9 mouse cellular contexts compared by ENCODE assay signal in the genomic region with DNA sequence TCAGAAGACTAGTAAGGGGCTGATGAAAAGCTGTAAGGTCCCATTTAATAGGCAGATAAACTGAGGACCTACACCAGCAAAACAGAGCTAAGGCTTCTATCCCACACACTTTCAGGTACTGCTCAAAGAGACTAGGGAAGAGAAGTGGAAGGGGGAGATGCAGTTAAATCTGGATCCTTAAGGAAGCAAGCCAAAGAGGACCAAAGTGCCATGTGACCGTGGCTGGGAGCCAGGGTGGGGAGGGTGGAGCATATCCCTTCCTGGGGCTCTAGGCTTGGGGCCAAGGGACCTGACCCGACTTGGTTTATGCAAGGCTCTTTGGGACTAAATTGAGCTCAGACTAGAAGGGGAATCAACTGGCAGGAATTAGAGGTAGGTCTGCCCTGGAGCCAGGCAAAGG. TPM values are rescaled to one million over a fixed set of nuclear protein-coding genes. Genes with fewer than 3 reads are reported as not detected.
DNase-seq lines count a peak whose midpoint lies in the region; ATAC-seq and TF ChIP-seq lines count a peak whose summit lies in the region.
"Had no signal": no experiment of that assay in that cellular context is flagged by ENCODE, and none has a peak within 500 bp of the region (broad histone marks: within the 10 kb centered on the region; RNA-seq: fewer than 3 reads in every experiment).

No protein-coding gene starts in this region.

- H3K79me2 ChIP-seq in MEL (ENCODE audit: control insufficient read depth, insufficient read depth, low read length, poor library complexity), result no peaks in the 10 kb centered on the region

- H3K4me3 ChIP-seq in MEL (ENCODE audit: control insufficient read depth in 1 of 2, insufficient read depth in 1 of 2, low read depth in 2 of 2, low read length in 2 of 2), result peak overlapping the region; percentile 66 to 83
- peak overlapping the region; percentile 74 for H3K4me3 ChIP-seq in bone marrow macrophage, adult 2 months (ENCODE audit: insufficient read depth, low read length)
- peak overlapping the region; percentile 55; the same call in 1 of the 2 replicates for H3K4me3 ChIP-seq in forebrain, postnatal 0 days (ENCODE audit: low read depth, low read length)
- H3K4me3 ChIP-seq in hindbrain, embryonic 12.5 days, result no peak overlapping the region
- H3K4me3 ChIP-seq in limb, embryonic 14.5 days (replicated peaks; ENCODE audit: low read length), result no peak overlapping the region
- no peak overlapping the region for H3K4me3 ChIP-seq in neural tube, embryonic 14.5 days (ENCODE audit: low read depth, low read length)

- H3K4me1 ChIP-seq in MEL (ENCODE audit: control insufficient read depth in 1 of 2, insufficient read depth in 2 of 2, low read length in 2 of 2), result peaks cover 4 to 18% of the 10 kb centered on the region in 2 experiments
- H3K4me1 ChIP-seq in bone marrow macrophage, adult 2 months (ENCODE audit: control insufficient read depth, insufficient read depth, low read length), result peaks cover 31% of the 10 kb centered on the region
- H3K4me1 ChIP-seq in forebrain, postnatal 0 days (ENCODE audit: insufficient read depth), result peaks cover 22% of the 10 kb centered on the region; the same call in 1 of the 2 replicates
- H3K4me1 ChIP-seq in hindbrain, embryonic 12.5 days, result peaks cover 25% of the 10 kb centered on the region
- peaks cover 15% of the 10 kb centered on the region for H3K4me1 ChIP-seq in limb, embryonic 14.5 days (ENCODE audit: control insufficient read depth, insufficient read depth, low read length)
- peaks cover 12% of the 10 kb centered on the region; the same call in 1 of the 2 replicates for H3K4me1 ChIP-seq in neural tube, embryonic 14.5 days (ENCODE audit: control insufficient read depth, insufficient read depth, low read length)

- no peak for TF ChIP-seq POLR2A in MEL (IDR thresholded peaks at IDR 0.05; ENCODE audit: control insufficient read depth in 1 of 2, insufficient read depth in 1 of 2, low read depth in 1 of 2, low read length in 2 of 2, poor library complexity in 1 of 2)
- TF ChIP-seq POLR2A in bone marrow macrophage, adult 2 months (IDR thresholded peaks at IDR 0.05; ENCODE audit: borderline replicate concordance, low read depth, low read length), result no peak
- no peak for TF ChIP-seq POLR2A in limb, embryonic 14.5 days (IDR thresholded peaks at IDR 0.05; ENCODE audit: borderline replicate concordance, extremely low read depth, insufficient read depth, insufficient read length)

- H3K27me3 ChIP-seq in MEL (ENCODE audit: control insufficient read depth in 1 of 2, insufficient read depth in 2 of 2, low read length in 2 of 2), result no peaks in the 10 kb centered on the region
- H3K27me3 ChIP-seq in forebrain, postnatal 0 days (ENCODE audit: insufficient read depth, low read length), result no peaks in the 10 kb centered on the region
- H3K27me3 ChIP-seq in hindbrain, embryonic 12.5 days, result no peaks in the 10 kb centered on the region
- H3K27me3 ChIP-seq in limb, embryonic 14.5 days (ENCODE audit: control insufficient read depth, insufficient read depth, low read length), result no peaks in the 10 kb centered on the region
- no peaks in the 10 kb centered on the region for H3K27me3 ChIP-seq in neural tube, embryonic 14.5 days (ENCODE audit: control insufficient read depth, insufficient read depth, low read length)

- TF ChIP-seq EP300 in MEL (IDR thresholded peaks at IDR 0.05; ENCODE audit: low read depth in 1 of 2, low read length in 2 of 2), result no peak

- H3K9ac ChIP-seq in MEL (ENCODE audit: control insufficient read depth, low read depth, low read length, poor library complexity, severe bottlenecking), result peak overlapping the region; percentile 69; the same call in 1 of the 2 replicates
- peak overlapping the region; percentile 83; the same call in 1 of the 2 replicates for H3K9ac ChIP-seq in forebrain, postnatal 0 days
- H3K9ac ChIP-seq in hindbrain, embryonic 12.5 days, result no peak overlapping the region
- peak overlapping the region; percentile 87; the same call in 1 of the 2 replicates for H3K9ac ChIP-seq in limb, embryonic 14.5 days (ENCODE audit: low read depth, low read length, severe bottlenecking)
- H3K9ac ChIP-seq in neural tube, embryonic 14.5 days (replicated peaks; ENCODE audit: low read depth, low read length), result no peak overlapping the region

- TF ChIP-seq CTCF in MEL (IDR thresholded peaks at IDR 0.05 in 2 of 3, conservative IDR thresholded peaks at IDR 0.05 in 1 of 3; ENCODE audit: control insufficient read depth in 1 of 3, insufficient read depth in 1 of 3, low read depth in 2 of 3, low read length in 3 of 3, poor library complexity in 1 of 3, severe bottlenecking in 1 of 3), result no peak
- no peak for TF ChIP-seq CTCF in bone marrow macrophage, adult 2 months (IDR thresholded peaks at IDR 0.05; ENCODE audit: low read depth, low read length)
- TF ChIP-seq CTCF in forebrain, postnatal 0 days (IDR thresholded peaks at IDR 0.05; ENCODE audit: low read depth), result no peak

- WGBS in forebrain, postnatal 0 days, result 45% methylated on average over 2 of the region's 2 CpGs
- 54% methylated on average over 2 of the region's 2 CpGs for WGBS in hindbrain, embryonic 12.5 days
- WGBS in limb, embryonic 14.5 days, result 68% methylated on average over 2 of the region's 2 CpGs
- WGBS in neural tube, embryonic 14.5 days, result 55% methylated on average over 2 of the region's 2 CpGs

- peaks cover 0 to 6% of the 10 kb centered on the region in 2 experiments; a peak in 1 of 4 replicates for H3K36me3 ChIP-seq in MEL (ENCODE audit: control insufficient read depth in 1 of 2, insufficient read depth in 2 of 2, low read length in 2 of 2)
- H3K36me3 ChIP-seq in forebrain, postnatal 0 days (ENCODE audit: insufficient read depth), result peaks cover 16% of the 10 kb centered on the region
- H3K36me3 ChIP-seq in hindbrain, embryonic 12.5 days, result peaks cover 11% of the 10 kb centered on the region
- peaks cover 11% of the 10 kb centered on the region for H3K36me3 ChIP-seq in limb, embryonic 14.5 days (ENCODE audit: control insufficient read depth, insufficient read depth, low read length)
- H3K36me3 ChIP-seq in neural tube, embryonic 14.5 days (ENCODE audit: control insufficient read depth, insufficient read depth, low read length), result peaks cover 5% of the 10 kb centered on the region; the same call in 1 of the 2 replicates

- ATAC-seq in forebrain, postnatal 0 days, result no peak
- ATAC-seq in hindbrain, embryonic 12.5 days (ENCODE audit: low FRiP score), result peak; percentile 32
- ATAC-seq in limb, embryonic 14.5 days (ENCODE audit: low FRiP score, low read depth), result no peak
- peak; percentile 40; the same call in 1 of the 2 replicates for ATAC-seq in neural tube, embryonic 14.5 days (ENCODE audit: low read depth)

- no peak overlapping the region for H3K27ac ChIP-seq in MEL (ENCODE audit: control insufficient read depth, low read depth, low read length)
- H3K27ac ChIP-seq in bone marrow macrophage, adult 2 months (ENCODE audit: insufficient read depth, low read depth, low read length), result peak overlapping the region; percentile 99
- no peak overlapping the region for H3K27ac ChIP-seq in forebrain, postnatal 0 days (ENCODE audit: low read depth, low read length)
- no peak overlapping the region for H3K27ac ChIP-seq in hindbrain, embryonic 12.5 days
- H3K27ac ChIP-seq in limb, embryonic 14.5 days (replicated peaks; ENCODE audit: low read depth, low read length), result no peak overlapping the region
- H3K27ac ChIP-seq in neural tube, embryonic 14.5 days (ENCODE audit: low read depth, low read length), result no peak overlapping the region

- peak overlapping the region; percentile 82; the same call in 1 of the 2 replicates for H3K4me2 ChIP-seq in forebrain, postnatal 0 days (ENCODE audit: low read depth)
- peak overlapping the region; percentile 73 for H3K4me2 ChIP-seq in hindbrain, embryonic 12.5 days (replicated peaks)
- peak overlapping the region; percentile 63; the same call in 1 of the 2 replicates for H3K4me2 ChIP-seq in limb, embryonic 14.5 days (replicated peaks; ENCODE audit: low read depth, low read length, severe bottlenecking)
- peak overlapping the region; percentile 62; the same call in 1 of the 2 replicates for H3K4me2 ChIP-seq in neural tube, embryonic 14.5 days (ENCODE audit: low read depth, low read length)

- no peaks in the 10 kb centered on the region for H3K9me3 ChIP-seq in MEL (replicated peaks; ENCODE audit: insufficient read depth, low read length)
- no peaks in the 10 kb centered on the region for H3K9me3 ChIP-seq in forebrain, postnatal 0 days (ENCODE audit: low read length)
- H3K9me3 ChIP-seq in hindbrain, embryonic 12.5 days (replicated peaks), result no peaks in the 10 kb centered on the region
- no peaks in the 10 kb centered on the region for H3K9me3 ChIP-seq in limb, embryonic 14.5 days (ENCODE audit: control insufficient read depth, low read length)
- no peaks in the 10 kb centered on the region for H3K9me3 ChIP-seq in neural tube, embryonic 14.5 days (ENCODE audit: control insufficient read depth, low read length)
- H3K9me3 ChIP-seq: megakaryocyte, embryonic 14.5 days had no signal

- no peak for TF ChIP-seq RAD21 in MEL (IDR thresholded peaks at IDR 0.05; ENCODE audit: low read depth, low read length)

- peak; percentile 38 for DNase-seq in MEL (ENCODE audit: low read depth, low spot score)
- peak; percentile 29 for DNase-seq in forebrain, postnatal 0 days
- no peak for DNase-seq in limb, embryonic 14.5 days (ENCODE audit: low spot score)
- no peak for DNase-seq in yolk sac, embryonic 10.5 days (ENCODE audit: low spot score)
- DNase-seq in thymus, postnatal 14 days, result no peak

RNA-seq across cellular contexts. Expression of a gene that starts 0.5 kb away (rescaled TPM):
- 5.3 and 7.9 TPM in 2 replicates for total RNA-seq in MEL (2012; rRNA removed)
- 10 to 100 TPM in 1 of 2 experiments, not detected in 1; 13.3 TPM for polyA plus RNA-seq in MEL (2012; ENCODE audit: insufficient read depth in 1 of 2, insufficient read length in 2 of 2, low read depth in 1 of 2, low replicate concordance in 2 of 2, missing spikeins in 1 of 2)
- polyA plus RNA-seq in bone marrow macrophage, adult 2 months (2012; ENCODE audit: insufficient read depth, insufficient read length, missing spikeins), result 216 and 226 TPM in 2 replicates
- 119 and 131 TPM in 2 replicates for total RNA-seq in forebrain, postnatal 0 days (2014; rRNA removed)
- polyA plus RNA-seq in forebrain, postnatal 0 days (2015; fragmentation: Nextera tagmentation; extraction: Ambion mirVana), result 107 and 118 TPM in 2 replicates
- polyA plus RNA-seq in hindbrain, embryonic 12.5 days (2016; fragmentation: Nextera tagmentation; extraction: Ambion mirVana), result 72.5 and 78.4 TPM in 2 replicates
- 69.0 and 70.6 TPM in 2 replicates for polyA plus RNA-seq in limb, embryonic 14.5 days (2012; rRNA removed)
- 98.4 and 105 TPM in 2 replicates for polyA plus RNA-seq in limb, embryonic 14.5 days (2014; fragmentation: Nextera tagmentation; extraction: Ambion mirVana)
- 93.6 and 110 TPM in 2 replicates for polyA plus RNA-seq in neural tube, embryonic 14.5 days (2014; fragmentation: Nextera tagmentation; extraction: Ambion mirVana)

RNA-seq across cellular contexts. Expression of a gene that starts 17.5 kb away (rescaled TPM):
- total RNA-seq in MEL (2012; rRNA removed), result 8.7 and 9.2 TPM in 2 replicates
- polyA plus RNA-seq in MEL (2012; ENCODE audit: insufficient read depth in 1 of 2, insufficient read length in 2 of 2, low read depth in 1 of 2, low replicate concordance in 2 of 2, missing spikeins in 1 of 2), result 10 to 100 TPM in 1 of 2 experiments, not detected in 1; 20.0 TPM
- polyA plus RNA-seq in bone marrow macrophage, adult 2 months (2012; ENCODE audit: insufficient read depth, insufficient read length, missing spikeins), result 14.9 and 15.0 TPM in 2 replicates
- total RNA-seq in forebrain, postnatal 0 days (2014; rRNA removed), result 11.9 and 13.5 TPM in 2 replicates
- 10.1 and 10.5 TPM in 2 replicates for polyA plus RNA-seq in forebrain, postnatal 0 days (2015; fragmentation: Nextera tagmentation; extraction: Ambion mirVana)
- polyA plus RNA-seq in hindbrain, embryonic 12.5 days (2016; fragmentation: Nextera tagmentation; extraction: Ambion mirVana), result 11.1 and 12.0 TPM in 2 replicates
- polyA plus RNA-seq in limb, embryonic 14.5 days (2012; rRNA removed), result 22.6 and 26.3 TPM in 2 replicates
- polyA plus RNA-seq in limb, embryonic 14.5 days (2014; fragmentation: Nextera tagmentation; extraction: Ambion mirVana), result 11.1 and 11.7 TPM in 2 replicates
- polyA plus RNA-seq in neural tube, embryonic 14.5 days (2014; fragmentation: Nextera tagmentation; extraction: Ambion mirVana), result 7.6 and 8.9 TPM in 2 replicates

RNA-seq across cellular contexts. Expression of a gene that starts 33.4 kb away (rescaled TPM):
- 25.0 and 26.1 TPM in 2 replicates for total RNA-seq in MEL (2012; rRNA removed)
- polyA plus RNA-seq in MEL (2012; ENCODE audit: insufficient read depth in 1 of 2, insufficient read length in 2 of 2, low read depth in 1 of 2, low replicate concordance in 2 of 2, missing spikeins in 1 of 2), result 10 to 100 TPM in 1 of 2 experiments, not detected in 1; 62.2 TPM
- 28.6 and 30.2 TPM in 2 replicates for polyA plus RNA-seq in bone marrow macrophage, adult 2 months (2012; ENCODE audit: insufficient read depth, insufficient read length, missing spikeins)
- total RNA-seq in forebrain, postnatal 0 days (2014; rRNA removed), result 28.5 and 34.7 TPM in 2 replicates
- 69.1 and 84.4 TPM in 2 replicates for polyA plus RNA-seq in forebrain, postnatal 0 days (2015; fragmentation: Nextera tagmentation; extraction: Ambion mirVana)
- polyA plus RNA-seq in hindbrain, embryonic 12.5 days (2016; fragmentation: Nextera tagmentation; extraction: Ambion mirVana), result 64.5 and 66.0 TPM in 2 replicates
- 38.9 and 39.5 TPM in 2 replicates for polyA plus RNA-seq in limb, embryonic 14.5 days (2012; rRNA removed)
- 41.2 and 43.9 TPM in 2 replicates for polyA plus RNA-seq in limb, embryonic 14.5 days (2014; fragmentation: Nextera tagmentation; extraction: Ambion mirVana)
- 66.3 and 78.5 TPM in 2 replicates for polyA plus RNA-seq in neural tube, embryonic 14.5 days (2014; fragmentation: Nextera tagmentation; extraction: Ambion mirVana)

RNA-seq across cellular contexts. Expression of a gene that starts 33.6 kb away (rescaled TPM):
- 217 and 231 TPM in 2 replicates for total RNA-seq in MEL (2012; rRNA removed)
- polyA plus RNA-seq in MEL (2012; ENCODE audit: insufficient read depth in 1 of 2, insufficient read length in 2 of 2, low read depth in 1 of 2, low replicate concordance in 2 of 2, missing spikeins in 1 of 2), result 100 to 1,000 TPM in 1 of 2 experiments, not detected in 1; 375 TPM
- polyA plus RNA-seq in bone marrow macrophage, adult 2 months (2012; ENCODE audit: insufficient read depth, insufficient read length, missing spikeins), result 503 and 507 TPM in 2 replicates
- total RNA-seq in forebrain, postnatal 0 days (2014; rRNA removed), result 219 and 226 TPM in 2 replicates
- polyA plus RNA-seq in forebrain, postnatal 0 days (2015; fragmentation: Nextera tagmentation; extraction: Ambion mirVana), result 564 and 565 TPM in 2 replicates
- 363 and 371 TPM in 2 replicates for polyA plus RNA-seq in hindbrain, embryonic 12.5 days (2016; fragmentation: Nextera tagmentation; extraction: Ambion mirVana)
- 99.1 and 107 TPM in 2 replicates for polyA plus RNA-seq in limb, embryonic 14.5 days (2012; rRNA removed)
- 223 and 226 TPM in 2 replicates for polyA plus RNA-seq in limb, embryonic 14.5 days (2014; fragmentation: Nextera tagmentation; extraction: Ambion mirVana)
- polyA plus RNA-seq in neural tube, embryonic 14.5 days (2014; fragmentation: Nextera tagmentation; extraction: Ambion mirVana), result 238 and 253 TPM in 2 replicates

RNA-seq across cellular contexts. Expression of a gene that starts 37.4 kb away (rescaled TPM):
- total RNA-seq in MEL (2012; rRNA removed), result 29.8 and 32.6 TPM in 2 replicates
- 10 to 100 TPM; 44.9 to 46.8 TPM for polyA plus RNA-seq in MEL (2012; ENCODE audit: insufficient read depth in 1 of 2, insufficient read length in 2 of 2, low read depth in 1 of 2, low replicate concordance in 2 of 2, missing spikeins in 1 of 2)
- polyA plus RNA-seq in bone marrow macrophage, adult 2 months (2012; ENCODE audit: insufficient read depth, insufficient read length, missing spikeins), result 31.6 and 34.1 TPM in 2 replicates
- total RNA-seq in forebrain, postnatal 0 days (2014; rRNA removed), result 27.5 and 30.7 TPM in 2 replicates
- polyA plus RNA-seq in forebrain, postnatal 0 days (2015; fragmentation: Nextera tagmentation; extraction: Ambion mirVana), result 9.8 and 10.9 TPM in 2 replicates
- polyA plus RNA-seq in hindbrain, embryonic 12.5 days (2016; fragmentation: Nextera tagmentation; extraction: Ambion mirVana), result 28.2 and 28.4 TPM in 2 replicates
- 35.7 and 36.5 TPM in 2 replicates for polyA plus RNA-seq in limb, embryonic 14.5 days (2012; rRNA removed)
- 20.6 and 22.0 TPM in 2 replicates for polyA plus RNA-seq in limb, embryonic 14.5 days (2014; fragmentation: Nextera tagmentation; extraction: Ambion mirVana)
- polyA plus RNA-seq in neural tube, embryonic 14.5 days (2014; fragmentation: Nextera tagmentation; extraction: Ambion mirVana), result 14.3 and 17.8 TPM in 2 replicates

Comparison
In these comparisons a context has a peak if more than half of its experiments do, and no peak if none do; other contexts are left out.
1. DNase-seq: peak in MEL (single experiment) and forebrain, postnatal 0 days (single experiment); none in limb, embryonic 14.5 days (single experiment), yolk sac, embryonic 10.5 days (single experiment) and thymus, postnatal 14 days (single experiment).
2. H3K4me3 ChIP-seq: peak in MEL (2 of 2), bone marrow macrophage, adult 2 months (single experiment) and forebrain, postnatal 0 days (single experiment); none in hindbrain, embryonic 12.5 days (single experiment), limb, embryonic 14.5 days (single experiment) and neural tube, embryonic 14.5 days (single experiment).
3. H3K9ac ChIP-seq: peak in MEL (single experiment), forebrain, postnatal 0 days (single experiment) and limb, embryonic 14.5 days (single experiment); none in hindbrain, embryonic 12.5 days (single experiment) and neural tube, embryonic 14.5 days (single experiment).
4. ATAC-seq: peak in hindbrain, embryonic 12.5 days (single experiment) and neural tube, embryonic 14.5 days (single experiment); none in forebrain, postnatal 0 days (single experiment) and limb, embryonic 14.5 days (single experiment).
5. Peak in every context shown above with its lines, with median percentiles within 50 percentile points of each other: H3K4me2 ChIP-seq.